Mouse (Mus musculus) embryonic facial prominence, embryonic 15.5 days (tissue): ENCODE measurements at regions not wholly inside any gene's neighbourhood (a gene's known extent, or its start where the extent isn't known, plus 50 kb on each side); places are given as distances from the start of the nearest gene placed in this dataset.

Experiments used
- ATAC-seq: fragments of 200-750 bp; cut with Nextera tagmentation; 2 replicates; pipeline ENCODE4 v1.8.0; 2017; ENCODE audit warnings: low read depth, moderate TSS enrichment; ENCODE audit not compliant: insufficient number of reproducible peaks, low FRiP score, low TSS enrichment
- H3K27ac ChIP-seq: fragments of 300-500 bp; sonication (generic); replicated peaks from 2 replicates; pipeline ENCODE4 v1.5.1; 2015; ENCODE audit warnings: mild to moderate bottlenecking, inconsistent platforms
- H3K27me3 ChIP-seq: fragments of 300-500 bp; sonication (generic); 2 replicates; pipeline ENCODE4 v1.6.1; 2015; ENCODE audit warnings: inconsistent platforms
- H3K36me3 ChIP-seq: fragments of 300-500 bp; sonication (generic); 2 replicates; pipeline ENCODE4 v1.6.1; 2015; ENCODE audit warnings: mild to moderate bottlenecking, inconsistent platforms
- H3K4me1 ChIP-seq: fragments of 300-500 bp; sonication (generic); 2 replicates; pipeline ENCODE4 v1.6.1; 2015; ENCODE audit warnings: inconsistent platforms
- H3K4me2 ChIP-seq: fragments of 300-500 bp; sonication (generic); replicated peaks from 2 replicates; pipeline ENCODE4 v1.6.1; 2015; ENCODE audit warnings: mild to moderate bottlenecking, inconsistent platforms
- H3K4me3 ChIP-seq: fragments of 300-500 bp; sonication (generic); replicated peaks from 2 replicates; pipeline ENCODE4 v1.5.1; 2015; ENCODE audit warnings: mild to moderate bottlenecking, inconsistent platforms
- H3K9ac ChIP-seq: fragments of 300-500 bp; sonication (generic); 2 replicates; pipeline ENCODE4 v1.6.1; 2015; ENCODE audit warnings: inconsistent platforms
- H3K9me3 ChIP-seq: fragments of 300-500 bp; sonication (generic); replicated peaks from 2 replicates; pipeline ENCODE4 v1.6.1; 2016; ENCODE audit warnings: inconsistent platforms
- WGBS: fragments of 180-500 bp; shearing (Covaris S2); methylation state at CpG from one replicate; pipeline ENCODE4 v1.1.7; 2015; 5-methylcytosine and 5-hydroxymethylcytosine counted together

DNA sequence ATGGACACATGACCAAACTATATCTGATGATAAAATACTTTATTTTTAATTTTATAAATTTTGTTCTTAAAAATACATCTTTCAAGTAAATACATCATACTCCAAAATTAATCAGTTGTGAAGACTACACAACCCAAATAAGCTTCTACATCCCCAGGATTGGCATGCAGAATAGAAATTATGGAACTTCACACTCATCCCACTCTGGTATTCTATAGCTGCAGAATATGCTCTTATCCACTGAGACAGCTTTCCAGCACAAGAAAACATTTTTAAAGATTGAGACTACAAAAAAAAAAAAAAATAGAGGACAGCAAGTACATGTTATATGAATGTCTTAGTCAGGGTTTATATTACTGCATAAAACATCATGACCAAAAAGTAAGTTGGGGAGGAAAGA, 94.4 kb downstream of the Gm11232 start:
- Histone ChIP-seq H3K9ac (no peak overlapping the region), H3K9me3 (no peaks in the 10 kb centered on the region), H3K27me3 (no peaks in the 10 kb centered on the region), H3K4me1 (no peaks in the 10 kb centered on the region), H3K27ac (no peak overlapping the region), H3K4me2 (no peak overlapping the region), H3K4me3 (no peak overlapping the region), H3K36me3 (no peaks in the 10 kb centered on the region)
- ATAC-seq = no peak

GRCm38 (mm10) chr4:71640521-71640920, 117.2 kb downstream of the Gm11232 start:
- Histone ChIP-seq H3K27me3 (no peaks in the 10 kb centered on the region), H3K36me3 (no peaks in the 10 kb centered on the region), H3K4me3 (no peak overlapping the region), H3K4me1 (no peaks in the 10 kb centered on the region), H3K9ac (no peak overlapping the region), H3K9me3 (no peaks in the 10 kb centered on the region), H3K4me2 (no peak overlapping the region), H3K27ac (no peak overlapping the region)
- ATAC-seq = no peak
- WGBS = 93% methylated on average over 10 of the region's 10 CpGs

DNA sequence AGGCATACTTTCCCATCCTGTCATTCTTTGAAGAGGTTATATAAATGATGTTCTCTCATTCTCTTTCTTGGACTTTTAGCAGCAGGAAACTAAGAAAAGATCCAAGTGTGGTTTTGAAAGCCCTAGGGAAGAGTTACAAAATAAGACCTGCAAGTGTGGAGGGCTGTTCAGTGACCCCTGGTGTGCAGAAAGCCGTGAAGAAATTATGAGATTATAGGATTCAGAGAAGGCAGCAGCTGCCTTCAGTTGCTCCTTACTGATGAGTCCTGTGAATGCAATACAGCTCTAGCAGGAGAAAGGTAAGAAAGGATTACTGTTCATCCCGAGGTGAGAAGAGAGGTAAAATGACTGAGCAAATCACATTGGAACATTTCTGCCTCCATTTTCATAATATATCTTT, 130.7 kb downstream of the Gm11232 start:
- Histone ChIP-seq H3K4me1 (no peaks in the 10 kb centered on the region), H3K4me2 (no peak overlapping the region), H3K27ac (no peak overlapping the region), H3K4me3 (no peak overlapping the region), H3K36me3 (no peaks in the 10 kb centered on the region), H3K9ac (no peak overlapping the region), H3K9me3 (no peaks in the 10 kb centered on the region), H3K27me3 (no peaks in the 10 kb centered on the region)
- ATAC-seq = no peak
- 38% methylated on average over 2 of the region's 2 CpGs for WGBS

DNA sequence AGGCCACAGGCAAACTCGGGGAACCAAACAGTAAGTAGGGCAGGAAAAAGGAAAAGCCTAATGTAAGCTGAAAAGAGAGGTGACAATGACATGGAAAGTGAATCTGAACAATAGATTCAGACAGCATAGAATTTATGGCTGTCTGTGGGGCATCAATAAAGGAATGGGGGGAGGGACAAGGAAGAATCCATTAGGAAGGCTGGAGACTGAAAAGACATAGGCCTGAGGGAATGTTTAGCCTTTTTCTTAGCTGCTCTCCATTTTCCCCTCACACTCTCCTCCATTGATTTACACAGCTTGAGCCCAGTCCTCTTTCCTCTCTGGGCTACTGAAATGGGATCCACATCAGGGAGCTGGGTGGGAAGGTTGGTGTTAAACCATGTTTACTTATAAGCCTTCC, 131.1 kb downstream of the Gm11232 start:
- WGBS = 67% methylated on average over 1 of the region's 1 CpGs
- no peak for ATAC-seq
- no peaks in the 10 kb centered on the region for H3K27me3 ChIP-seq
- no peaks in the 10 kb centered on the region for H3K4me1 ChIP-seq
- no peak overlapping the region for H3K9ac ChIP-seq
- no peaks in the 10 kb centered on the region for H3K9me3 ChIP-seq
- H3K4me3 ChIP-seq = no peak overlapping the region
- no peaks in the 10 kb centered on the region for H3K36me3 ChIP-seq
- no peak overlapping the region for H3K4me2 ChIP-seq
- no peak overlapping the region for H3K27ac ChIP-seq

GRCm38 (mm10) chr4:71624771-71625170, 133.0 kb downstream of the Gm11232 start:
- no peak for ATAC-seq
- WGBS = 65% methylated on average over 2 of the region's 2 CpGs

DNA sequence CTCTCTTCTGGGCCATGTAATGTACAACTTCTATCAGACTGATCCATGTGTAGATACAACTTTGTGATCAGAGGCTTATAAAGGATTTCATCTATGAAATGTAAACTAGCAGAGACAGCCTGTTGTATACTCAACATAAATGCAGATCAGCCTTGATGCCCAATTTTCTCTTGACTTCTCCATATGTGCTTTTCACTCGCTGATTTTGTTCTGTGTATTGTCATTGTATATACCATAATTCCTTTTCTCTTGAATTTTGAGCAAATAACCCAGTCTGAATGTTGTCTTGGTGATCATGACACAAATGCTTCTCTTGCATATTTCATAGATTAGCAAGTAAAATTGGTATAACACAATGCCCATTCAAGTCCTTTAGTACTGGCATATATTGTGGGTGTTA, 144.0 kb downstream of the Gm11232 start:
- no peak for ATAC-seq
- Histone ChIP-seq H3K4me3 (no peak overlapping the region), H3K9ac (no peak overlapping the region), H3K4me1 (no peaks in the 10 kb centered on the region), H3K36me3 (no peaks in the 10 kb centered on the region), H3K27me3 (no peaks in the 10 kb centered on the region), H3K27ac (no peak overlapping the region), H3K4me2 (no peak overlapping the region), H3K9me3 (no peaks in the 10 kb centered on the region)
- 75% methylated on average over 1 of the region's 1 CpGs for WGBS

More at GRCm38 (mm10) chr4:71624771-71625170, 133.0 kb downstream of the Gm11232 start:
- Histone ChIP-seq H3K9me3 (no peaks in the 10 kb centered on the region), H3K4me3 (no peak overlapping the region), H3K4me2 (no peak overlapping the region), H3K4me1 (no peaks in the 10 kb centered on the region), H3K27ac (no peak overlapping the region), H3K36me3 (no peaks in the 10 kb centered on the region), H3K27me3 (no peaks in the 10 kb centered on the region), H3K9ac (no peak overlapping the region)

GRCm38 (mm10) chr4:71585880-71586279, 171.9 kb downstream of the Gm11232 start:
- no peaks in the 10 kb centered on the region for H3K9me3 ChIP-seq
- H3K4me1 ChIP-seq = no peaks in the 10 kb centered on the region
- no peak overlapping the region for H3K27ac ChIP-seq
- no peaks in the 10 kb centered on the region for H3K36me3 ChIP-seq
- WGBS = 89% methylated on average over 2 of the region's 2 CpGs
- H3K9ac ChIP-seq = no peak overlapping the region
- no peaks in the 10 kb centered on the region for H3K27me3 ChIP-seq
- no peak overlapping the region for H3K4me3 ChIP-seq
- ATAC-seq = no peak
- no peak overlapping the region for H3K4me2 ChIP-seq

- H3K9me3 ChIP-seq = no peaks in the 10 kb centered on the region
- H3K4me1 ChIP-seq = no peaks in the 10 kb centered on the region
- H3K36me3 ChIP-seq = no peaks in the 10 kb centered on the region
- WGBS = 86% methylated on average over 5 of the region's 5 CpGs
- H3K27me3 ChIP-seq = no peaks in the 10 kb centered on the region
- ATAC-seq = no peak
- no peak overlapping the region for H3K9ac ChIP-seq
- no peak overlapping the region for H3K27ac ChIP-seq
- H3K4me3 ChIP-seq = no peak overlapping the region
- H3K4me2 ChIP-seq = no peak overlapping the region
Observed at GRCm38 (mm10) chr4:71560656-71561055, 197.1 kb downstream of the Gm11232 start.

DNA sequence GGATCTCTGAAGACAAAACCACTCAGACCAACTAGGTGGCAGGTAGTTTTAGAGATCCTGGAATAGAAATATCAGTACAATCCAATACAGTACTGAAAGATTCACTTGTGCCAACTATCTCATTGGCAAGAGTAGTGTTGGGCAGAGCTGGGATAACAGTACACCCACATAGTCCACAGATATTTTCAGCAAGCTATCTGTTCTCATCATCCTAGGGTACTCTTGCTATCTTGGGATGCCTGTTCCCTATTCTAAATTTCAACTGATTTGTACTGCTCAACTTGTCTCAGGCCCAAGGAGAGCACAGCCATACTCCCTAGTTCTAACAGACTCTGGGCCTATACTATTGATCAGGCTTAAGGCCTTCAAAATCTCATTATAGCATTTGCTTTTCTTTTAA, 218.6 kb downstream of the Gm11232 start:
- ATAC-seq = no peak
- H3K9me3 ChIP-seq = no peaks in the 10 kb centered on the region
- no peaks in the 10 kb centered on the region for H3K27me3 ChIP-seq
- no peaks in the 10 kb centered on the region for H3K36me3 ChIP-seq
- H3K4me1 ChIP-seq = no peaks in the 10 kb centered on the region
- H3K27ac ChIP-seq = no peak overlapping the region
- no peak overlapping the region for H3K9ac ChIP-seq
- no peak overlapping the region for H3K4me3 ChIP-seq
- H3K4me2 ChIP-seq = no peak overlapping the region

GRCm38 (mm10) chr4:71537971-71538370, 219.8 kb downstream of the Gm11232 start:
- H3K36me3 ChIP-seq = no peaks in the 10 kb centered on the region
- H3K27ac ChIP-seq = no peak overlapping the region
- no peak overlapping the region for H3K9ac ChIP-seq
- ATAC-seq = no peak
- WGBS = 69% methylated on average over 2 of the region's 2 CpGs
- H3K27me3 ChIP-seq = no peaks in the 10 kb centered on the region
- H3K4me1 ChIP-seq = no peaks in the 10 kb centered on the region
- H3K4me3 ChIP-seq = no peak overlapping the region
- H3K4me2 ChIP-seq = no peak overlapping the region
- no peaks in the 10 kb centered on the region for H3K9me3 ChIP-seq

DNA sequence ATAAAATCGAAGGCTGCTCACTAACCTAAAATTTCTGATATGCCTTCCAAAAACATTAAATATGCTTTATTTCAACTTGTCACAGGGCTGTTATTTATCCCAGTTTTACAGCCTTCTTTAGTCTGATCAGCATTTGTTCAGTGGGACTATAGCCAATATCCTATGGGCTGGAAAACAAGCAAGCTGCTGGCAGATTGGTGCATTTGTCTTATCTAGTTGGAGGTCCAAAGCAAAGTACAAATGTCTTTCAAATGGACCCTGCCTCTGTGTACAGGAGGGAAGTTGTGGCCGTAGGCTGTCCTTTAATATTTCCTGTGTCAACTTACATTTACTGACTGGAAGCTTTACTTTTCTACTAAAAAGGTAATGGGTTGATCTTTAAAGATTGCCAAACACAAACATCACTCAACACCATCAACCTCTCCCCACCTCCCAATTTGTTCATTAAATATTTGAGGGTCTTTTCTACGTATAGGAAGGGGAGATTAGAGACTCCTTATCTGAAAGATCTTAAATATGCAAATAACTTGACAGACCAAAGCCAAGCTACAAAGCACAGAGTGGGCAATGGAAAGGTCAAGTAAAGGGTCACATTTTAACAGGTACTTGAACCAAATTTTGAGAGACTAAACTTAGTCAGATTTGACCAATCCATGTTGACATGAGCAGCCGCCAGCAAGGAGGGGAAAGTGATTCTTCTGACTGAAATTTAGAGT, 233.4 kb downstream of the Gm11232 start:
- WGBS = 78% methylated on average over 4 of the region's 4 CpGs
- H3K9me3 ChIP-seq = no peaks in the 10 kb centered on the region
- no peaks in the 10 kb centered on the region for H3K4me1 ChIP-seq
- H3K36me3 ChIP-seq = no peaks in the 10 kb centered on the region
- H3K4me3 ChIP-seq = no peak overlapping the region
- H3K9ac ChIP-seq = no peak overlapping the region
- H3K4me2 ChIP-seq = no peak overlapping the region
- H3K27me3 ChIP-seq = no peaks in the 10 kb centered on the region
- ATAC-seq = no peak
- H3K27ac ChIP-seq = no peak overlapping the region

DNA sequence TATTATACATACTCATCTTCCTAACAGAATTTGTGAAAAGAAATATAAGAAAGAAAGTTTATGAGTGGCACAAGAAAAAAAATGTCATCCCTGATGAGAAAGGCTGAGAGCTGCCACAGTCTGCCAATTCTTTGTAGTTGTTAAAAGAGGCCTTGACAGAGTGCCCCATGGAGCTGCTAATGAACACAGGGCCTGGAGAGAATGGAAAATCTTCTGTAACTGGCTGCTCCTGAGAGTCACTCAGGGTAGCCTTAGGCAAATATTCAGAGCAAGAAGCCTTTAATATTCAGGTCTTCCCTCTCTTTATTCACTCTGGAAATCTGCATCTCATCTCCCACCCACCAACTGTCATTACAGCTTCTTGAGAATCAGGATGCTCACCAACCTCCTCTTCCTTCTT, 237.0 kb downstream of the Gm11232 start:
- Histone ChIP-seq H3K27ac (no peak overlapping the region), H3K9me3 (no peaks in the 10 kb centered on the region), H3K4me1 (no peaks in the 10 kb centered on the region), H3K4me2 (no peak overlapping the region), H3K36me3 (no peaks in the 10 kb centered on the region), H3K9ac (no peak overlapping the region), H3K4me3 (no peak overlapping the region), H3K27me3 (no peaks in the 10 kb centered on the region)
- no peak for ATAC-seq
